Mouse (Mus musculus) cerebellum, adult 2 months (tissue): ENCODE measurements around the gene Ms4a6b.

Experiments used
- CTCF ChIP-seq: fragments of 200-500 bp; IDR thresholded peaks from 2 replicates; pipeline ENCODE4 v1.5.1; 2011; ENCODE audit warnings: low read depth, mild to moderate bottlenecking, control low read depth, low read length, moderate library complexity, borderline replicate concordance; ENCODE audit not compliant: insufficient read depth
- POLR2A ChIP-seq: fragments of 200-500 bp; IDR thresholded peaks from 2 replicates; pipeline ENCODE4 v1.6.1; 2011; ENCODE audit warnings: low read length, control low read depth, borderline replicate concordance; ENCODE audit not compliant: insufficient read depth

DNA sequence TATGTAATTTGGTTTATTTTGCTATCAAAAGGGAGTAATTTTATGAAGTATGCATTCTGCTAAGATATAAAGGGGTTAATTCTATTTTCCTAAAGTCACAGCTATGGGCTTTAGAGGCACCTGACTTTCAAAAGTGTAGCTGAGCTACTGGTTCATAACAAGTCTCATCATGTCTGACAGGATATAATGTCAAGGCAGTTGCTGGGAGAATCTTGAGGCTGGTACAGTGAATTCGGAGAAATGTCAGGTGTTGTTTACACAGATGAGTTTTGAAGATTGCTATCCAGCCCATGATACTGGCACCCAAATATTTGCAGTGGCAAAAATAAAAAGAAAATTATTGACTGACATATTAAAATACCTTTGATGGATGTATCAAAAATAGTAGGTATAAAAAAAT is 11.5 kb upstream of the Ms4a6b start:
- TF ChIP-seq CTCF (no peak), POLR2A (no peak)
